Mouse (Mus musculus) layer of hippocampus, postnatal 14 days (tissue): ENCODE measurements around the gene Ddx18. TPM values are rescaled to one million over a fixed set of nuclear protein-coding genes. Genes with fewer than 3 reads are reported as not detected.

Source experiments
- DNase-seq, 2 experiments: peaks; one replicate each; pipeline ENCODE4 v3.0.0; 2021 to 2022; ENCODE audit warnings: low spot score in 2 of 2, mixed read lengths in 1 of 2
- total RNA-seq, 2 experiments: library from RNA; stranded (reverse); gene quantifications; 2 replicates each; pipeline ENCODE4 v1.2.3; 2021

Ddx18 gene
- total RNA-seq, 2 experiments from 2014 or later, result 21.5 to 24.8 TPM

DNA sequence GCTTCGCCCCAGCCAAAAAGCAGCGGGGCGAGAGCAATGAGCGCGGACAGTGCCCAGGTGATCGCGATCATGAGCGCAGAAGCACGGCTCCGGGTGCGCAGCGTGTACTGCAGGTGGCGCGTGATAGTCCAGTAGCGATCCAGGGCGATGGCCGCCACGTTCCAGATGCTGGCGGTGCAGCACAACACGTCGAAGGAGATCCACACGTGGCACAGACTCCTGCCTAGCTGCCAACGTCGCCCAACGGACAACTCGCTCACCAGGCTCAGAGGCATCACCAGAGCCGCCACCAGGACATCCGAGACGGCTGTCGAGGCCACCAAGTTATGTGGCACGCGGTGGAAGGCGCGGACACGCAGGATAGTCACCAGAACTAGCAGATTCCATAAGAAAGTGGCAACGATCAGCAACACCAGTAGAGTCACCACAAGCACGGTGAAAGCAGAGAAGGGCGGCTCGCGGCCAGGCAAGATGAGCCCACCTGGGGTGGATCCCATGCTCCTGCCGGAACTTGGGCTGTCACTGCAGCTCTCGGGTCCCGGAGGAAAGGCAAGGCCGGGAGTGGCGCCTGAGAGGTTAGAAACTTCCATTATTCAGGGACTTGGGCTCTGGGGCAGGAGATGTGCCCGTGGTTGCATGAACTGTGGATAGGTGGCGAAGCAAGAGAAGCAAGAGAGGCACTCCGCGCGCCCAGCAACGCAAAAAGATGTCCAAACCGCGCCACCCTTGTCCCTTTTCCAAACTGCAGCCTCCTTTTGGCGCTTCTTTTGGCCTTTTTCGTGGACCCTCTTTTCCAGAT lies 40.0 kb downstream of the Ddx18 start:
- DNase-seq, result no peak

DNA sequence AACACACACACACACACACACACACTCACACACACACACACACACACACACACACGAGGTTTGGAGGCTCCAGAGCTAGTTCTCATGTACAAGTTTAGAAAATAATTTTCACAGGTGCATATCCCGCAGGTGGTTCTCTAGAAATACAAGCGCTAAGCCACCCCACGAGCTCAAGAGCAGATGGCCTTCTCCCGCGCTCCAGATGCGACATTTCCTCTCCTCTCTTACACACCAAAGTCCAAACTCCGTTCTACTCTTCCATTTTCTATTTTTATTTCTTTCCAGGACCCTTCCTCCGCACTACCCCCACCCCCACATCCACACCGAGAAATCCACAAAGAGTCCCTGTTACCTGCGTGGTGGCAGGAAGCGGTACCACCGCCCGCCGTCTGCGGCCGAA lies 40.7 kb downstream of the Ddx18 start:
- DNase-seq, result no peak

DNA sequence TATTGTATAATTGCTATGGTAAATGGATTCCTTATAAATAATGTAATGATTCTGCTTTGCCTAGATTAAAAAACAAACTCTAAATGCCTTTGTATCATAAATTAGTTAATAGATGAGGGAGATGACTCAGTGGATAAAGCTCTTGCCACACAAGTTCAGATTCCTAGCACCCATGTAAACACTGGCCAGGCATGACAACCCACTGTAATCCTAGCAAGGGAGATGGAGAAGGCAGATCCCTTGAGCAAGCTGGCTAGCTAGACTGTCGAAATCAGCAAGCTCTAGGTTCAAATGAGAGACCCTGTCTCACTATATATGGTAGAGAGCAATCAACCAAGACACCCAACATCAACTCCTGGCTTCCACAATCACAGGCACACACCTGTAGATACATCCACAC lies 49.2 kb downstream of the Ddx18 start:
- DNase-seq, result no peak

DNA sequence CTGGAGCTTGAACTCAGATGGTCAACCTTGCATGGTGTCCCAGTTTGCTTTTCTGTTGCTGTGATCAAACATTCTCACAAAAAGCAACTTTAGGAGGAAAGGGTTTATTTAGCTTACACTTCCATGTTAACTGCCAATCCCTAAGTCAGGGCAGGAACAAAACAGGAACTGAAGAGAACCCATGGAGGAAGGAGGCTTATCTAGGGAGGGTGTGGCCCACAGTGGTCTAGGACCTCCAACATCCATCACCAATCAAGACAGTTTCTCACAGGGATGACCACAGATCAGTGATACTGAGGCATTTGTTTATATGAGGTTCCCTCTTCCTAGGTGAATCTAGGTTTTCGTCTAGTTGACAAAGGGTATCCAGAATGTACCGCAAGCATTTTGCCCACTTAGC lies 55.8 kb downstream of the Ddx18 start:
- DNase-seq, result no peak

DNA sequence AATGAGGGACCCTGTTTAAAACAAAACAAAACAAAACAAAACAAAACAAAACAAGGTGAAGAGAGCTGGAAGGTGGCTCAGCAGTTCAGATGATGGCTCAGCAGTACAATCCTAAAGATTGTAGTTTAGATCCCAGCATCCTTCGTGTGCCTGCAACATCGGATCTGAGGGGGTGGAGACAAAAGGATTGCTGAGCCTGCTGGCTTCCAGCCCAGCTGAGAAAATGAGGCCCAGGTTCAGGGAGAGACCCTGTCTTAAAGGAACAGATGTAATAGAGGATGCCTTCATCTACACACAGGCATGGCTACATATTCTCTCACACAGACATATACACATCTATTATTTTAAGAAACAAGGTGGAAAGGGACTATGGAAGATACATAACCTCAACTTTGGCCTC lies 56.6 kb downstream of the Ddx18 start:
- no peak for DNase-seq

DNA sequence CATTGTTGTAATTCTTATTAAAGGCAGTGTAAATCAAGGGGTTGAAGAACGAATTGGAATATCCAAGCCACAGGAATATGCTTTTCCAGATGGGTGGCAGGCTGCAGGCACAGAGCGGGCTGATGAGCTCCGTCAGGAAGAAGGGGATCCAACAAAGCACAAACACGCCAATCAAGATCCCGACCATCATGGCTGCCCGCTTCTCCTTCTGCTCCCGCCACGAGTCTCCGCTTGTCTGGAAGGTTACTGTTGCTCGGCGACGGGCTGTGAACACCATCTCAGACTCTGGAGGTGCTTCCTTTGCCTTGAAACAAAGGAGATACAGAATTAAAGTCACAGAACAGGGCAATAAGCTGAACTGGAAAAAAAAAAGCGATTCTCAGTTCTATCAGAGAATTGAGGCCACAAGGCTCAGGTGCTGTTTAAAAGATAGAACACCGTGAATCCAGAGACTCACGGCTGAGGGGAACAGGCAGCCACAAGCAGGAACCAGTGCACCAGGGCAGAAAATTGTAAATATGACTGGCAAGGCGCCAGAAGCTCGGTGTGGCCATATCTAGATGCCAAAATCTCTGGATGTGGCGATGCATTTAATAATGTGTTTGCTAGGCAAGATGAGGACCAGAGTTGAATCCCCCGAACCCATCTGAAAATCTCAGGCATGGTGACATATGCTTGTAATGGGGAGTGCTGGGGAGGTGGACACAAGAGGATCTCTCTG lies 57.2 kb downstream of the Ddx18 start:
- peak; percentile 31 to 40 for DNase-seq

DNA sequence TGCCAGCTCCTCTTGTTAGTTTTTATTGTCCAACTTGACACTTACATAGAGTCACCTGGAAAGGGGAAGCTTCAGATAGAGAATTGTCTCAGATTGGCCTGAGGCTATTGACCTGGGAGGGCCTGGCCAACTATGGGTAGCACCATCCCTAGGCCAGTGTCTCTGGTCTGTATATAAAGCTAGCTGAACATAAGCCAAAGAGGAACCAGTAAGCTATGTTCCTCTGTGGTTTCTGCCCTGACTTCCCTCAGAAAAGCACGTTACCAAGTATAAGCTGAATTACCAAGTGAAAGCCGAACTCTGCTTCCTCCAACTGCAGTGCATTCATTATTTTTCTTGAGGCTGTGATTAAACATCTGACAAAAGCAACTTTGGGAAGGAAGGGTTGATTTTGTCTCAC lies 59.1 kb downstream of the Ddx18 start:
- no peak for DNase-seq

Other genes with a start within 250 kb of the Ddx18 start
- 10 to 100 TPM; 55.5 to 63.7 TPM for gene Insig2, start 235.4 kb downstream of the Ddx18 start, total RNA-seq
- 10 to 100 TPM; 28.7 to 34.0 TPM for gene Ccdc93, start 136.9 kb downstream of the Ddx18 start, total RNA-seq
- 10 to 100 TPM in 1 of 2 experiments, 1 to 10 TPM in 1; 9.4 to 10.8 TPM for gene Htr5b, start 39.5 kb downstream of the Ddx18 start, total RNA-seq